Mouse (Mus musculus): ENCODE results near the gene Ntm.
A peak's percentile ranks its signal among the peaks of the same experiment; 100 is the strongest.

Ntm gene

DNA sequence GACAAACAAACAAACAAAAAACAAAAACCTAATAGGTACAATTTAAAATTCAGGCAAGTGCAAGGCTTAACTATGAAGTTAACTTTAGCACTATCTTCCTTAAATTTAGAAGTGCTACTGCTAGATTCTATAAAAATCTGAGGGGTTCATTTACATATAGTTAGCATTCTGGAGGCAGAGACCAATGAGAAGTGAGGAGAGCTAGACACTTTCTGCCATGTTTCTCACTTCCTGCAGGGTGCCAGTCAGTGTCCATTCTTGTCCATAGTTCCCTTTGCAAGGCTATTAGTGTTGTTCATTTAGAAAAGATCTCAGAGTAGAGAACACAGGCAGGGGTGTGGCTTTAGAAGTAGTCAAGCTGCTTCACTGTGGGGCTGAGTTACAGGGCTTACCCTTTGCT, 208.6 kb downstream of the Ntm start:
- DNase-seq (ENCODE audit: low spot score in 2 of 2) = no peak

GRCm38 (mm10) chr9:29751396-29751795, 211.5 kb downstream of the Ntm start:
- no peak for DNase-seq (ENCODE audit: low spot score in 2 of 2)

GRCm38 (mm10) chr9:29750371-29751014, 212.4 kb downstream of the Ntm start:
- DNase-seq (ENCODE audit: low spot score in 2 of 2) = peak in 1 of 2 experiments; percentile 15

DNA sequence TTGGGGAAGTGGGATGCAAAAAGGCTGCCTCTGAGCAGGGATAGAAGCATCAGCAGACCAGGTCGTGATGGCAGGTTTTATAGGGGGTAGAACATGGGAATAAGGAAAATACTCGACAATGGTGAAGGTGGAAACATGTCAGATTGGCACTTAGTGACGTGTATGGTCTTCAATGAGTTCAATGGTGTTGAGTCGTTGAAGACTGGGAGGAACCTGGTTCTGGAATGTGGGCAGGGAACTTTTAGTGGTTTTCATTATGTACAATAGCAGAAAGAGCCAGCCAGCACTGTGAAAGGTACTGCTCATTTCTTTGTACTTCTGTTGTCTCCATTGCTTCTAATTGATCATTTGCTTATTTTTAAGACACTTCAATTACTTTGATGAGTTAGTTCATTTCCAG, 214.9 kb downstream of the Ntm start:
- no peak for DNase-seq (ENCODE audit: low spot score in 2 of 2)

DNA sequence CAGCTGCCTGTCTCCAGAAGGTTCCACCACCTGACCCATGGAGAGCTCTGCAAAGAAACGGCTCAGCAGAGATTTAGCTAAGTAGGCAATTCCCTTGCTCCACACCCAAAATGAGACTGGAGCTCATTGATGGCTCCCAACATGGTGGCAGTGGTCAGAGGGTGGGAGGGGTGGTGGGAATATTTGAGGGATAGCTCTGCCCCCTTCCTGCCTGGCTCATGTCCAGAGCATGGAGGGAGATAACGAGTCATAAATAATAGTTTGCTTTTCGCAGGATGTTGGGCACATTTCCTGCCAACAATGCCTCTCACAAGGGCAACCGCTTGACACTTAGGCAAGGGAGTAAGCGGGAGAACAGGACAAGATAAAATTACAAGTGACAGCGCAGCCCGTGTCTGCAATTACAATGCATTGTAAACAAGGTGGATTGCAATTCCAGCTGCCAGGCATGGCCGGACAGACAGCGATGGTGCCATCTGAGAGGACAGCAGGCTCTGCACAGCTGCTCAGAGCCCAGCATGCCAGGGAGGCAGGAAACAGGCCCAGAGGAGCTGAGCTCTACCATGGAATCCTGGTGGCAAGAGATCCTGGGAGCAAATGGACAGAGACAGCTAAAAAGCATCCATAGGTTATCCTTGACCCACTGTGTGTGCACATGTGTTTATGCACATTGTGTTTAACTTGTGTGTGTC, 224.0 kb downstream of the Ntm start:
- DNase-seq (ENCODE audit: low spot score in 2 of 2) = no peak

DNA sequence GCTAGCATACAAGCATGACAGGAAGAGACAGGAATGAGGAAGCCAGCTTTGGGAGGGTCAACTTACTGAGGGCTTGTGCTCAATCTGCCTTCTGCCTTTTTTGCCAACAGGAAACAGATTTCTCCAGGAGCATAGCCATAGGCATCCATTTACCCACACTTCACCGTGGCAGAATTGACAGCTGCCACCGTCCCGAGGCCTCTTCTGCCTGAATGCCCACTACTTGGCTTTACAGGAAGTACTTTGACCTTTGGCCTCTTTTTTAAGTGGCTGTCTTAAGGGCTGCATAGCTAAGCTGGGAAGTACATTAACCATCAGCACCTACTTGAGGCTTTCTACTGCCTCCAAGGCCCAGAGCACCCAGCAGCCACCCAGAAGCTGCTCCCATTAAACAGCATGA, 226.9 kb downstream of the Ntm start:
- no peak for DNase-seq (ENCODE audit: low spot score in 2 of 2)

DNA sequence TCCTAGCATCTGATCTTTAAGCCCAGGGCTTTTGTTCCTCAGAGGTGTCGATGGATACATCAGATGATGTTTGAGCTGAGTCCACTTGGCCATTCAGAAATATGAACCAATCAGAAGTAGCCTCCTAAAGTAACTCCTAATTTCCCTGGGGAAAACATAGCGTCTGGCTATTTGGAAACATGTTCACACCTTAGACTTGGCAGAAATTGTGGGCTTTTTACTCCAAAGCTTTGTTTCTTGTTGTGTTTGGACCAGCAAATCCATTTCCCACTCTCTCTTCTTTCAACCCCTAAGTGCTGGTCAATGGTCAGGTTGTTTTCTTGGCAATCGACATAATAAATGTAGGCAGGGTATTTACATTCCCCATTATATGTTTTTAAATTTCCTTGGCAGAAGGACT, 230.0 kb downstream of the Ntm start:
- no peak for DNase-seq (ENCODE audit: low spot score in 2 of 2)

GRCm38 (mm10) chr9:29731672-29732071, 231.3 kb downstream of the Ntm start:
- DNase-seq (ENCODE audit: low spot score in 2 of 2) = no peak

DNA sequence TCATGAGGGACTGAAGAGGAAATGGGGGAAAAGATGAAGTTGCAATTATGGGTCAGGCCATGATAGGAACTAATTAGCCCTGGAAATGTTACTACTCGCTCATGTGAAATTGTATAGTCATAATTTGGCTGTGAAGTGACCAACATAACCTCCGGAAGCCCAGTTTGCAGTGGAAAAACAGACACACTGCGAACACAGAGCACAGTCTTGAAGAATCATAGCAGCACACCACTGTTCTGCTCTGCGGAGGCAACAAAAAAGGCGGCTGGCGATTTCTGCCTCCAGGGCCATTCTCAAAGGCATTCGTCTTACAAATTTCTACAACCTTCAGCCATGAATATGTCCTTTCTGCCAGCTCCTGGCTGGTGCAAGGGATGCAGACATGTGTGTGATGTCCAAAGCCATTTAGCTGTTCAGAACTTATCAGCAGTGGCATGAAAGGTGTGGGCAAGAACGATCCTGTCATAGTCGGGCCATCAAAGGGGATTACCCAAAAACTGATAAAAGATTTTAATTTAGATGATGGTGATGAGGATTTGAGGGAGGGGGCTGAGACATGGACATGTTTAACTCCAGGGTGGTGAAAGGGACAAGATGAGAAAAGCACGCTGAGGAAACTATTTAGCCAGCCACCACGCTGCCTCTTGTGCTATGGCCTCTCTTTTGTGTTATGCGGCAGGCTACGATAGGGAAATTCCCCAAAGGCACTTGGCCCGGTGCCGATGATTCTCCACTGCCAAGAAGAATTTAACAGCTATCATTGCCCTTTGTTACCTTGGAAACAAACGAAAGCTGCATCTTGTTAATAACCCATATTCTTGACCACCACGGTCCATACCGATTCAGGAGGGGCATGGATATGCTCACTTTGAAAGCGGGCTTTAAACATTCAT, 235.2 kb downstream of the Ntm start:
- DNase-seq (ENCODE audit: low spot score in 2 of 2) = no peak

GRCm38 (mm10) chr9:29721461-29721860, 241.5 kb downstream of the Ntm start:
- no peak for DNase-seq (ENCODE audit: low spot score in 2 of 2)

DNA sequence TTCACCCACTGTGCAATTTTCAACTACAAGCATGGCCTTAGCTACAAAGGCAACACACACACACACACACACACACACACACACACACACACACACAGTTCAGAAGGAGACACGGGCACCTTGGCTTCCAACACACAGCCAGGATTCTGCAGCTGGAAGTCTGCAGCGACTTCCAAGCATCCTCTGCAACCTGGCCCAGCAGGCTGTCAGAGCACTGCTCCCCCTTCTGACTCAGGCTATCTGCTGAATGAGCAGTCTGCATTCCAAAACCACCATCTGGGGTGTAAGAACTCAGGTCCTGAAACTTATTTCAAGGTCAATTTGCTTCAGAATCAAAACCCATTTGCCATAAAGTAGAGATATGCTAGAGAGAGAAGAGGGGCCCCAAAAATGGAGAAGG, 246.1 kb downstream of the Ntm start:
- no peak for DNase-seq (ENCODE audit: low spot score in 2 of 2)

- DNase-seq (ENCODE audit: low spot score in 2 of 2) = no peak
Measured at GRCm38 (mm10) chr9:29698276-29698675, 264.7 kb downstream of the Ntm start.

DNA sequence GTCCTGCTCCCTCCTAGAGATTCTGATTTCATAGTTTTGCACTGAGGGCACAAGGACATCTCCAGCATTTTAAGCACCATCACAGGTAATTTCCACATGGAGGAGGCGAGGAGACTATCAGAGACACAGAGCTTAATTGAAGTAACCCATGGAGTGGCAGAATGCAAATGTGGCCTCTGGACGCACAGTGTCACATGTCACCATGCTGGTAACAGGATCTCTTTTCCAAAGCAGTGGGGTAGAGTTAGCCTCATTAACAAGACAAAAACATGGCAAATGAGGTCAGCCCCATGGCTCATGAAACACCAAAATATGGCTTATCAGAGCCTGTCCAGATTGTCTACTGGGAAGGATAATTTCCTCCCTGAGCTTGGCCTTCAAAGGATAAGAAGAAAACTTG, 268.8 kb downstream of the Ntm start:
- DNase-seq (ENCODE audit: low spot score in 2 of 2) = no peak

GRCm38 (mm10) chr9:29691186-29691855, 271.6 kb downstream of the Ntm start:
- no peak for DNase-seq (ENCODE audit: low spot score in 2 of 2)

- no peak for DNase-seq (ENCODE audit: low spot score in 2 of 2)
Measured at GRCm38 (mm10) chr9:29682224-29682623, 280.7 kb downstream of the Ntm start.

GRCm38 (mm10) chr9:29680677-29681076, 282.3 kb downstream of the Ntm start:
- no peak for DNase-seq (ENCODE audit: low spot score in 2 of 2)

DNA sequence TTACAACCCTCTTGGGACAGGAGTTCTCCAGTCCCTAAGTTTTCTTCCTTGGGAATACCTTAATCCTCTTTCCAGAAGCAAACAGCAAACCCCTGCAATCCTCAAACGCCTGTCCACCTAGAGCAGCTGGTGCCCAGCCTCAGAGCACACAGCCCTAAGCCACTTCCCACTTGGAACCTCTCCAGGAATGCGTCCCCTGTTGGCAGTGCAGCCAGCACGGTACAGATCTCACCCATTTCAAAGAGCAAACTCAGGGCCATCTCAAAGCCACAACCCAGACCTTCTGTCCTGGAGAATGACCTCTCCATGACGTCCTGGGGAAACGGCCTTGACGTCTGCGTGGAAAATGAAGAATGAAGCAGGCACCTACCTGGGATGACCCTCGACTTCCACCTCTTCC, 289.0 kb downstream of the Ntm start:
- DNase-seq (ENCODE audit: low spot score in 2 of 2) = no peak

DNA sequence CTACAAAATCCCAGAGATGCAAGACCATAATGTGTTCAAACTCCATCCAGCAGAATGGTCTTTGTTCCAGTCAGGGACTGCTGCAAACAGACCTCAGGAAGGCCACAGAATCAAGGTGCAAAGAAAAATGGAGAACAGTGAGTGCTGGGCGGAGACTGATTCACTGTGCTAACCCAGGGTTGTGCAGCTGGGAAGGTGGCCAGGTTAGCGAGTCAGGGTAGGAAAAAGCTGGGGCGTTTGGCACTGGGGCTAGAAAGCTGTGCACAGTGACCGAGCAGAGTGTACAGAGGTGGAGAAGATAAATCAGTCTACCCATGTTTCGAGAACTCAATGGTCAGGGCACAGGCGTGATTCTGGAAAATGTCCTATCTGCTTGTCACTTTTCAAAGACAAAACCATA, 291.1 kb downstream of the Ntm start:
- no peak for DNase-seq (ENCODE audit: low spot score in 2 of 2)

DNA sequence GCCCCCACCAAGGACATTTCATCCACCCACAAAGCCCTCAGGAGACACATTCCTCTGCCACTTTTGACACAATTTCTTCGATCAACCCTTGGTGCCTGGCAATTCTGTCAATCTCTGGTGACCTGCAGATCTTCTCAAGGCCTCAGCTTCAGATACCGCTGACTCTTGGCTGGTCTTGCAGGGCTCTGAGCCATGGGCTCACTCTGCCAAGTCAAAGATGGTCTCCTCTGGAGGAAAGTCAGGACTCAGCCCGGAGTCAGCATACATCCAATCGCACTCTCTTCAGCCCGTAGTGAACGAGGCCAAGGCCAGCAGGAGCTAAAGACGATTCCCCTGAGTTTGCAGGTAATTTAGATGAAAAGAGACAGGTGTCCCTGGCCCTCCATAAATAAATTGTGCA, 299.7 kb downstream of the Ntm start:
- no peak for DNase-seq (ENCODE audit: low spot score in 2 of 2)

- peak; percentile 15 to 19 for DNase-seq (ENCODE audit: low spot score in 2 of 2)
Measured at GRCm38 (mm10) chr9:29661468-29662145, 301.3 kb downstream of the Ntm start.

GRCm38 (mm10) chr9:29660059-29660613, 302.8 kb downstream of the Ntm start:
- no peak for DNase-seq (ENCODE audit: low spot score in 2 of 2)
